Comparison of ENCODE assay signal across 8 mouse cellular contexts in genomic region chr7:51972252-51972855, GRCm38 (mm10). TPM values are rescaled to one million over a fixed set of nuclear protein-coding genes. Genes with fewer than 3 reads are reported as not detected.
DNase-seq lines count a peak whose midpoint lies in the region.

No protein-coding gene starts in this region.

- intact Hi-C loops in heart, postnatal 14 days (cut with DNase I) = loop anchor here (1.0 to 5.0 kb wide), 2 partner anchors 110 to 354 kb away; partner anchors contain the start of genes Fancf and Gas2

- DNase-seq in gastrocnemius, adult 18-20 months (ENCODE audit: low spot score) = peak; percentile 12
- no peak for DNase-seq in gastrocnemius, adult 8-10 months (ENCODE audit: low spot score in 2 of 2)
- DNase-seq in R1 (ENCODE audit: low read depth, low spot score) = peak; percentile 63
- peak; percentile 32 to 63 for DNase-seq in cerebellum, postnatal 36 days
- peak; percentile 7 to 44 for DNase-seq in heart, postnatal 14 days
- DNase-seq in layer of hippocampus, adult 18-20 months (ENCODE audit: low spot score in 2 of 2) = peak; percentile 16 to 80
- peak; percentile 42 for DNase-seq in lung, postnatal 36 days
- peak; percentile 51 for DNase-seq in right cerebral cortex, adult 18-20 months

RNA-seq across cellular contexts. Expression of gene Svip, which starts 33.5 kb away (rescaled TPM):
- 10 to 100 TPM; 21.0 to 24.2 TPM for total RNA-seq in gastrocnemius, adult 18-20 months (2021)
- 10 to 100 TPM; 22.3 to 27.3 (median 24.6) TPM for total RNA-seq in gastrocnemius, adult 8-10 months (2022)
- total RNA-seq in heart, postnatal 14 days (2021) = 10 to 100 TPM; 14.5 to 17.3 TPM
- 10 to 100 TPM; 37.9 to 40.0 TPM for total RNA-seq in layer of hippocampus, adult 18-20 months (2021)

RNA-seq across cellular contexts. Expression of gene 1700015G11Rik, which starts 43.2 kb away (rescaled TPM):
- not detected for total RNA-seq in gastrocnemius, adult 18-20 months (2021)
- not detected for total RNA-seq in gastrocnemius, adult 8-10 months (2022)
- total RNA-seq in heart, postnatal 14 days (2021) = not detected
- not detected for total RNA-seq in layer of hippocampus, adult 18-20 months (2021)

Comparison
In these comparisons a context has a peak if more than half of its experiments do, and no peak if none do; other contexts are left out.
1. DNase-seq: peak in gastrocnemius, adult 18-20 months (single experiment), R1 (single experiment), cerebellum, postnatal 36 days (2 of 2), heart, postnatal 14 days (2 of 2), layer of hippocampus, adult 18-20 months (2 of 2), lung, postnatal 36 days (single experiment) and right cerebral cortex, adult 18-20 months (single experiment); none in gastrocnemius, adult 8-10 months (0 of 2).